Mouse (Mus musculus): ENCODE data around the gene Zcchc14. TPM values are rescaled to one million over a fixed set of nuclear protein-coding genes. Genes with fewer than 3 reads are reported as not detected.
A peak's percentile ranks its signal among the peaks of the same experiment; 100 is the strongest.
"Not testable (repeated sequence)": the region's sequence is repeated elsewhere in the genome, so short reads cannot be mapped to it uniquely, and the experiment has no call there.

The Zcchc14 gene
- polyA plus RNA-seq, 1 experiment from 2014 or later = 40.9 TPM

DNA sequence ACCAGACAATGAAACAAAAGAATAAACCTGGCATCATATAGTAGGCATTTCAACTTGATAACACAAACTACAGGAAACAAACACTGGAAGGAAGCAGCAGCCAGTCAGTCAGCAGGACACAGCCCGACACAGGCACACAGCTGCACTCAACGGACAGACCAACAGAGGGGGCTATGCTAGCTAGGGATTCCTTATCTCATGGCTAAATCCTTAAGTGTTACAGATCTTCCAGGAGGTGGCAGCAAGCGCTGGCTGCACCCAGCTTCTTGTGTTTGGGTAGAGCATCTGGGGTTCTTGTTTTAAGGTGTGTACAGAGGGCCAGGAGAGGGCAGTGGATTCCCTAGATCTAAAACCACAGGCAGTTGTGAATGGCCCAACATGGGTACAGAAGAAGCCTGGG is 49.8 kb downstream of the Zcchc14 start:
- Histone ChIP-seq H3K9ac (ENCODE audit: low read length) (no peak overlapping the region), H3K4me2 (ENCODE audit: low read length) (no peak overlapping the region), H3K27me3 (replicated peaks; ENCODE audit: control insufficient read depth, insufficient read depth, low read length) (no peaks in the 10 kb centered on the region), H3K4me3 (ENCODE audit: low read depth, low read length) (no peak overlapping the region), H3K9me3 (replicated peaks; ENCODE audit: control insufficient read depth, low read length) (no peaks in the 10 kb centered on the region), H3K27ac (ENCODE audit: low read depth, low read length) (no peak overlapping the region), H3K36me3 (ENCODE audit: control insufficient read depth, insufficient read depth, low read length) (peaks cover 94% of the 10 kb centered on the region), H3K4me1 (ENCODE audit: control insufficient read depth, insufficient read depth, low read length) (no peaks in the 10 kb centered on the region)
- peak; percentile 77 for DNase-seq (ENCODE audit: low spot score)
- peak; percentile 33; the same call in 1 of the 2 replicates for ATAC-seq
- 36% methylated on average over 3 of the region's 3 CpGs for WGBS

DNA sequence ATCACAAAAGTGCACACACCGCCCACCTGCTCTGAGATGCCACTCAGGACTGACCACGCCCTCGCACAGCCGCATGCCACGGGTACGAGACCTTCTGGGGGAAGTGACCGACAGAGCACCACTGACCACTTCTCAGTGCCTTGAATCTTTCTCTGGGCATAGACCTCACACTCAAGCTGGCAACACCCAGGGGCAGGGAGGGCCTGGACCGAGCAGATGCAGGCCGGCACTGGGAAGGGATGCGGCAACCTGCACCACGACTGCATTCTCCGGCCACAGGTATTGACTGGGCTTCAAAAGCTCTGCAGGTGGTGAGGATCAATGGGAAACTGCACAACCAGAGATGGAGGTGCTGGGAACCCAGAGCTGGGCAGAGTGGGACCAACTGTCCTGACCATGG is 50.3 kb downstream of the Zcchc14 start:
- Histone ChIP-seq H3K4me3 (ENCODE audit: low read depth, low read length) (no peak overlapping the region), H3K4me1 (ENCODE audit: control insufficient read depth, insufficient read depth, low read length) (no peaks in the 10 kb centered on the region), H3K4me2 (ENCODE audit: low read length) (no peak overlapping the region), H3K9ac (ENCODE audit: low read length) (no peak overlapping the region), H3K9me3 (replicated peaks; ENCODE audit: control insufficient read depth, low read length) (no peaks in the 10 kb centered on the region), H3K27ac (ENCODE audit: low read depth, low read length) (no peak overlapping the region), H3K36me3 (ENCODE audit: control insufficient read depth, insufficient read depth, low read length) (peaks cover 94% of the 10 kb centered on the region), H3K27me3 (replicated peaks; ENCODE audit: control insufficient read depth, insufficient read depth, low read length) (no peaks in the 10 kb centered on the region)
- WGBS = 89% methylated on average over 12 of the region's 12 CpGs
- DNase-seq (ENCODE audit: low spot score) (no peak), ATAC-seq (no peak)

DNA sequence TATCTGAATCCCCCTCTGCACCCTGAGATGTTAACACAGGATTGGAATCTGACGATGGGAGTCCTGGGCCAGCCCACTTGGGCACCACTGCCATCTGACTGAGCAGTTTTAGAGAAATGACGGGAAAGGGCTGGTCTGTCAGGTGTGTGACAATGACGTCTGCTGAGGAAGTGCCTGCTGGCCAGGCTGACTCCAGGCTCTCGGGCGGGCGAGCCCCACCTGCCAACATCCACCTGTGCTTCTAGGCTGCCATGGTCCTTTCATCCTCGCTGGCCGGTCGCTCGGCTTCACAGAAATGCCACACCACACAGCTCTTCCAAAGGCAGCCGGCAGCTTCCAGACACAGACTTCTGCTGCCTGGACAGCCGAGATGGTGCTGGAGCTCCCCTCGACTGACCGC is 52.9 kb downstream of the Zcchc14 start:
- WGBS = 89% methylated on average over 14 of the region's 14 CpGs
- Histone ChIP-seq H3K27me3 (replicated peaks; ENCODE audit: control insufficient read depth, insufficient read depth, low read length) (no peaks in the 10 kb centered on the region), H3K36me3 (ENCODE audit: control insufficient read depth, insufficient read depth, low read length) (peaks cover 89% of the 10 kb centered on the region), H3K27ac (ENCODE audit: low read depth, low read length) (no peak overlapping the region), H3K9me3 (replicated peaks; ENCODE audit: control insufficient read depth, low read length) (no peaks in the 10 kb centered on the region), H3K9ac (ENCODE audit: low read length) (no peak overlapping the region), H3K4me2 (ENCODE audit: low read length) (no peak overlapping the region), H3K4me1 (ENCODE audit: control insufficient read depth, insufficient read depth, low read length) (no peaks in the 10 kb centered on the region), H3K4me3 (ENCODE audit: low read depth, low read length) (no peak overlapping the region)
- ATAC-seq (no peak), DNase-seq (ENCODE audit: low spot score) (no peak)

DNA sequence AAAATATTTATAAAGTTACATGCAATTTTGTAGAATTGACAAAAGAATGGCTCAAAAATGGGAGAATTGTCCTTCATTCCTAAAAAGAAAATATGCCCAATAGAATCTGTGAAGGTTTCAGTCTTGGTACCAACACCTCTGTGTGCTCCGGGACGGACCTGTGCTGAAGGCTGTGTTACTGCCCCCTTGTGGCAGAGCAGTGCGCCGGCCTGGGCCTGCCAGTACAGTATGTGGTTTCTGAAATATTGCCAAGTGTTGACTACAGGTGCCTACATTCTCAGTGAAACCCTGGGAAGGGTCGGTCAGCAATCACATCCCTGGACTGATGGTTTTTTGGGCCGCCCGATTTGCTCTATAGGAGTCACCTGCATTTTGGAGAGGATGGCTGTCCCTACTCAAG is 53.8 kb downstream of the Zcchc14 start:
- H3K4me2 ChIP-seq (ENCODE audit: low read length) = no peak overlapping the region
- ATAC-seq = peak; percentile 86
- H3K9ac ChIP-seq (ENCODE audit: low read length) = no peak overlapping the region
- DNase-seq (ENCODE audit: low spot score) = peak; percentile 87
- no peaks in the 10 kb centered on the region for H3K27me3 ChIP-seq (replicated peaks; ENCODE audit: control insufficient read depth, insufficient read depth, low read length)
- H3K4me3 ChIP-seq (ENCODE audit: low read depth, low read length) = no peak overlapping the region
- WGBS = 32% methylated on average over 7 of the region's 7 CpGs
- no peak overlapping the region for H3K27ac ChIP-seq (ENCODE audit: low read depth, low read length)
- no peaks in the 10 kb centered on the region for H3K9me3 ChIP-seq (replicated peaks; ENCODE audit: control insufficient read depth, low read length)
- no peaks in the 10 kb centered on the region for H3K4me1 ChIP-seq (ENCODE audit: control insufficient read depth, insufficient read depth, low read length)
- H3K36me3 ChIP-seq (ENCODE audit: control insufficient read depth, insufficient read depth, low read length) = peaks cover 89% of the 10 kb centered on the region

DNA sequence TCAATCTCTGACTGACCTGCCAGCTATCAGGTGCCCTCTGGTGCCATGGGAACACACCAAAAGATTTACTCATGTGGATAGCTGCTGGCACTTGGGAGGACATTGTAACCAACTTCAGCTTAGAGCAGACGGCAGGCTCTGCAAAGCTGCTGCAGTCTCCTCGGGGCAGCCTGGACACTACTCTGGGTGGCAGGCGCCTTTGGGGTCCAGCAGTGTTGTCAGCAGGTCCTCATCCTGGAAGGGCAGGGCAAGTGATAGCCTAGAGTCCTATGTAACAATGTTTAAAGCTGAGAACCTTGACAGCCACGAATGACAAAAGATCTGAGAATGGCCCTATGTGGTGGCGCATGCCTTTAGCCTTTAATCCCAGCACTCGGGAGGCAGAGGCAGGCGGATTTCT is 54.5 kb downstream of the Zcchc14 start:
- H3K9me3 ChIP-seq (replicated peaks; ENCODE audit: control insufficient read depth, low read length) = no peaks in the 10 kb centered on the region
- no peak overlapping the region for H3K4me3 ChIP-seq (ENCODE audit: low read depth, low read length)
- no peak overlapping the region for H3K4me2 ChIP-seq (ENCODE audit: low read length)
- no peak overlapping the region for H3K27ac ChIP-seq (ENCODE audit: low read depth, low read length)
- no peaks in the 10 kb centered on the region for H3K4me1 ChIP-seq (ENCODE audit: control insufficient read depth, insufficient read depth, low read length)
- H3K27me3 ChIP-seq (replicated peaks; ENCODE audit: control insufficient read depth, insufficient read depth, low read length) = no peaks in the 10 kb centered on the region
- WGBS = 95% methylated on average over 7 of the region's 7 CpGs
- no peak overlapping the region for H3K9ac ChIP-seq (ENCODE audit: low read length)
- ATAC-seq (no peak), DNase-seq (ENCODE audit: low spot score) (no peak)
- H3K36me3 ChIP-seq (ENCODE audit: control insufficient read depth, insufficient read depth, low read length) = peaks cover 92% of the 10 kb centered on the region

DNA sequence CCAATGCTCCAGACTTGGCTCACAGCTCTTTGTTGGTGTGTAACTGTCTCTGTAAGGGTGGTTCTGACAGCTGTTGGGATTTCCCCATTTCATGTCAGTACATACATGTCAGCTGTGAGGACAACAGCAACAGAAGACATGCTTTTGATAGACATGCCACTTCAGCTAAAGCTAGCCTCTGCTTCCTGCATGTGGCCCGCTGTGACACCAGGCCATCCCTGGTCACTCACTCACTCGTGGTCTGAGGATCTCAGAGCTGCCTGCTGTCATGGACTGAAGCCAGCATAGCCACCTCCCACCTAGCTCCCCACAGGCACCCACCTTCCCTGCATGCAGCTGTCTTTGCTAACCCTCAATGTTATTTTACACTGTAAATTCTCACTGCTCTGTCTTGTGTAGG is 55.2 kb downstream of the Zcchc14 start:
- H3K4me1 ChIP-seq (ENCODE audit: control insufficient read depth, insufficient read depth, low read length); H3K4me3 ChIP-seq (ENCODE audit: low read depth, low read length); DNase-seq (ENCODE audit: low spot score); H3K27ac ChIP-seq (ENCODE audit: low read depth, low read length); H3K9me3 ChIP-seq (replicated peaks; ENCODE audit: control insufficient read depth, low read length); H3K27me3 ChIP-seq (replicated peaks; ENCODE audit: control insufficient read depth, insufficient read depth, low read length); ATAC-seq; H3K9ac ChIP-seq (ENCODE audit: low read length); H3K4me2 ChIP-seq (ENCODE audit: low read length): not testable (repeated sequence)
- WGBS = 73% methylated on average over 2 of the region's 2 CpGs
- H3K36me3 ChIP-seq (ENCODE audit: control insufficient read depth, insufficient read depth, low read length) = peaks cover 85% of the 10 kb centered on the region

DNA sequence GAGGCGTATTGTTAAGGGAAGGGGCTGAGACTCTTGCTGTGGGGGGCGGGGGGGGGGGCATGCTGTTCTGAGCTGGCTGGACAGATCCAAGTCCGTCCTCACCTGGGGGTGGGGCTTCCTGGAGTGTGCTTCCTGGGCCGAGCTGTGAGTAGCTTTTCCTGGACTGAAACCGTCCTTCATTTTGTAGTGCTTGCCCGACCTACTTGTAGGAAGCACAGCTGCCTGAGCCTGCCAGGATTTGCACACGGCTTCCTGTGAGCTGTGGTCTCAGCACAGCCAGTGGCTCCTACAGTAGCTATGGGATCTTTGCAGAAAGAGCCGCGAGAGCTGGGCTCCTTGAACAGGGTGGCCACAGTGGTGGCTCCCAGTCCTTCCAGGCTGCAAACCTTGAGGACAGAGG is 58.7 kb downstream of the Zcchc14 start:
- H3K36me3 ChIP-seq (ENCODE audit: control insufficient read depth, insufficient read depth, low read length) = peaks cover 50% of the 10 kb centered on the region
- ATAC-seq (no peak), DNase-seq (ENCODE audit: low spot score) (no peak)
- H3K9me3 ChIP-seq (replicated peaks; ENCODE audit: control insufficient read depth, low read length) = no peaks in the 10 kb centered on the region
- peaks cover 19% of the 10 kb centered on the region for H3K4me1 ChIP-seq (ENCODE audit: control insufficient read depth, insufficient read depth, low read length)
- WGBS = 81% methylated on average over 9 of the region's 9 CpGs
- H3K9ac ChIP-seq (ENCODE audit: low read length) = no peak overlapping the region
- H3K4me3 ChIP-seq (ENCODE audit: low read depth, low read length) = no peak overlapping the region
- no peak overlapping the region for H3K27ac ChIP-seq (ENCODE audit: low read depth, low read length)
- no peak overlapping the region for H3K4me2 ChIP-seq (ENCODE audit: low read length)
- no peaks in the 10 kb centered on the region for H3K27me3 ChIP-seq (replicated peaks; ENCODE audit: control insufficient read depth, insufficient read depth, low read length)

DNA sequence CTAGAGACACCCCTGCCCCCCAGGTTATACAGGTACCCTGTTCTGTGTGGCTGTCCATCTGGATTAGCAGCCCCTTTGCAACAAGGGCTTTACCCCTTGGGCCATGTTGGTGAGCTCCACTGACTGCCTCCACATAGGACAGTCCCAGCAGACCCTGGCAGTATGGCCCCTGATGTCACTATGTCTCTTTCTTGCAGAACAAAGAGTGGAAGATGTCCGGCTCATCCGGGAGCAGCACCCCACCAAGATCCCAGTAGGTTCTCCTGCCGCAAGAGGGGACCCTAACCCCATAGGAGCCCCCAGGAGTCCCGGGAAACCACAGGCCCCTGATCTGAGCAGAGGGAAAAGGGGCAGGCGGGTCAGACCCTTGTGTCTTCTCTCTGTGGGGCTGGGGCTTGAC is 59.4 kb downstream of the Zcchc14 start:
- 91% methylated on average over 5 of the region's 5 CpGs for WGBS
- Histone ChIP-seq H3K27me3 (replicated peaks; ENCODE audit: control insufficient read depth, insufficient read depth, low read length) (no peaks in the 10 kb centered on the region), H3K27ac (ENCODE audit: low read depth, low read length) (no peak overlapping the region), H3K36me3 (ENCODE audit: control insufficient read depth, insufficient read depth, low read length) (peaks cover 47% of the 10 kb centered on the region), H3K9me3 (replicated peaks; ENCODE audit: control insufficient read depth, low read length) (no peaks in the 10 kb centered on the region), H3K9ac (ENCODE audit: low read length) (no peak overlapping the region), H3K4me1 (ENCODE audit: control insufficient read depth, insufficient read depth, low read length) (peaks cover 19% of the 10 kb centered on the region), H3K4me3 (ENCODE audit: low read depth, low read length) (no peak overlapping the region), H3K4me2 (ENCODE audit: low read length) (no peak overlapping the region)
- DNase-seq (ENCODE audit: low spot score) = no peak
- ATAC-seq = no peak

DNA sequence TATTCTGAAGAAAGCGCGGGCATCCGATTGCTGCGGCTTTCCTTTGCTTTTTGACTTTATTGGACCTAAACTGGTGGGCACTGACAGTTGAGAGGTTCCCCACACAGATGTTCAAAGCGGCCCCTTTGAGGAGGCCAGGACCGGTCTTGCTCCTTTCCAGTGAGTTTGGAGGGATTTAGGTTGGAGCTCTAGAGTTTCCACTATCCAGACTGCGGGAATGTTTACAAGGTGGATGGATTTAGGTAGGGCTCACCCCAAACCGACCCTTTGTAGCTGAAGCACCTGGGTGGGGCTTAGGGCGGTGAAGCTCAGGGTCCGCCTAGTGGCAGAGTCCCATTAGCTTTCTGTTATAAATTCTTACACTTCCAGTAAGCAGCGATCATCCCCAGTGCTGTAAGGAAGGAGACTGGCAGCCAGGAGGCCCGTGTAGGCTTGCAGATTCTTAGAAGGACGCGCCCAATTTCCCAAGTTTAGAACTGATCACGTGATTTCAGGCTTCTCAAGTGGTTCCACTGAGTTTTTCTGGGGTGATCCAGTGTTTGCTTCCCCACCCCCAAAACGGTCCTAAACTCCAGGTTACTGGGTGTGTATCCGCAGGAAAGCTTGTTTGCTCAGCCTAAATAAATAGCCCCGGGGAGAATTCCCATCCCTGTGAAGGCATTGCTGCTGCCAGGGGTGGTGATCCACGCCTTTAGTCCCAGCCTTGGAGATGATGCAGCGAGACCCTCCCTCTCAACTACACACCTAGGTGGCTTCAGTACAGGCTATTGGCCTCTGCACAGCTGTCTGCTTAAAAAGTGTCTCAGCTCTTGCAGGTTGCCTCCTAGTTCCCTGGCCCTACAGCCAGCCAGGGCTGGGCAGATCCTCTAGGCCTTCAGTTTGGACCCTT is 61.3 kb downstream of the Zcchc14 start:
- Histone ChIP-seq H3K36me3 (ENCODE audit: control insufficient read depth, insufficient read depth, low read length) (peaks cover 31% of the 10 kb centered on the region), H3K9ac (ENCODE audit: low read length) (peak overlapping the region; percentile 92), H3K4me1 (ENCODE audit: control insufficient read depth, insufficient read depth, low read length) (peaks cover 19% of the 10 kb centered on the region), H3K4me3 (ENCODE audit: low read depth, low read length) (peak overlapping the region; percentile 85), H3K27me3 (replicated peaks; ENCODE audit: control insufficient read depth, insufficient read depth, low read length) (no peaks in the 10 kb centered on the region), H3K9me3 (replicated peaks; ENCODE audit: control insufficient read depth, low read length) (no peaks in the 10 kb centered on the region), H3K27ac (ENCODE audit: low read depth, low read length) (peak overlapping the region; percentile 72; the same call in 1 of the 2 replicates), H3K4me2 (ENCODE audit: low read length) (peak overlapping the region; percentile 91)
- peak; percentile 51 for DNase-seq (ENCODE audit: low spot score)
- WGBS = 18% methylated on average over 20 of the region's 20 CpGs
- no peak for ATAC-seq

All from forebrain, embryonic 14.5 days (tissue).